Mouse (Mus musculus): ENCODE measurements around the gene Dnah14.

Dnah14 gene

GRCm38 (mm10) chr1:181589116-181589515 is 12.8 kb downstream of the Dnah14 start:
- DNase-seq (ENCODE audit: extremely low read depth, insufficient read length, low spot score) = no peak

- DNase-seq (ENCODE audit: extremely low read depth, insufficient read length, low spot score) = no peak
Measured at GRCm38 (mm10) chr1:181599376-181599775, 23.0 kb downstream of the Dnah14 start.

- no peak for DNase-seq (ENCODE audit: extremely low read depth, insufficient read length, low spot score)
Measured at GRCm38 (mm10) chr1:181611118-181611517, 34.8 kb downstream of the Dnah14 start.

GRCm38 (mm10) chr1:181615866-181616491 is 39.6 kb downstream of the Dnah14 start:
- DNase-seq (ENCODE audit: extremely low read depth, insufficient read length, low spot score) = peak; percentile 15

- no peak for DNase-seq (ENCODE audit: extremely low read depth, insufficient read length, low spot score)
Measured at GRCm38 (mm10) chr1:181617332-181617731, 41.0 kb downstream of the Dnah14 start.

- DNase-seq (ENCODE audit: extremely low read depth, insufficient read length, low spot score) = no peak
Measured at GRCm38 (mm10) chr1:181623149-181623680, 46.9 kb downstream of the Dnah14 start.

GRCm38 (mm10) chr1:181624876-181625275 is 48.5 kb downstream of the Dnah14 start:
- DNase-seq (ENCODE audit: extremely low read depth, insufficient read length, low spot score) = no peak

- DNase-seq (ENCODE audit: extremely low read depth, insufficient read length, low spot score) = no peak
Measured at GRCm38 (mm10) chr1:181628276-181628675, 51.9 kb downstream of the Dnah14 start.

GRCm38 (mm10) chr1:181631371-181631770 is 55.0 kb downstream of the Dnah14 start:
- DNase-seq (ENCODE audit: extremely low read depth, insufficient read length, low spot score) = no peak

GRCm38 (mm10) chr1:181637997-181638713 is 61.8 kb downstream of the Dnah14 start:
- no peak for DNase-seq (ENCODE audit: extremely low read depth, insufficient read length, low spot score)

GRCm38 (mm10) chr1:181640383-181640782 is 64.0 kb downstream of the Dnah14 start:
- DNase-seq (ENCODE audit: extremely low read depth, insufficient read length, low spot score) = no peak

- DNase-seq (ENCODE audit: extremely low read depth, insufficient read length, low spot score) = no peak
Measured at GRCm38 (mm10) chr1:181647467-181647866, 71.1 kb downstream of the Dnah14 start.

- no peak for DNase-seq (ENCODE audit: extremely low read depth, insufficient read length, low spot score)
Measured at GRCm38 (mm10) chr1:181653481-181653880, 77.1 kb downstream of the Dnah14 start.

GRCm38 (mm10) chr1:181656421-181656820 is 80.1 kb downstream of the Dnah14 start:
- DNase-seq (ENCODE audit: extremely low read depth, insufficient read length, low spot score) = no peak

- no peak for DNase-seq (ENCODE audit: extremely low read depth, insufficient read length, low spot score)
Measured at GRCm38 (mm10) chr1:181666801-181667200, 90.4 kb downstream of the Dnah14 start.

- DNase-seq (ENCODE audit: extremely low read depth, insufficient read length, low spot score) = no peak
Measured at GRCm38 (mm10) chr1:181694729-181695498, 118.6 kb downstream of the Dnah14 start.

- DNase-seq (ENCODE audit: extremely low read depth, insufficient read length, low spot score) = no peak
Measured at GRCm38 (mm10) chr1:181728707-181729106, 152.3 kb downstream of the Dnah14 start.

GRCm38 (mm10) chr1:181733517-181733916 is 157.2 kb downstream of the Dnah14 start:
- no peak for DNase-seq (ENCODE audit: extremely low read depth, insufficient read length, low spot score)

GRCm38 (mm10) chr1:181740259-181740658 is 163.9 kb downstream of the Dnah14 start:
- no peak for DNase-seq (ENCODE audit: extremely low read depth, insufficient read length, low spot score)

- no peak for DNase-seq (ENCODE audit: extremely low read depth, insufficient read length, low spot score)
Measured at GRCm38 (mm10) chr1:181742251-181742885, 166.0 kb downstream of the Dnah14 start.

GRCm38 (mm10) chr1:181769392-181769791 is 193.0 kb downstream of the Dnah14 start:
- no peak for DNase-seq (ENCODE audit: extremely low read depth, insufficient read length, low spot score)
